Mouse (Mus musculus) liver, adult 2 months (tissue): ENCODE measurements around the gene Atn1.

Experiments used
- CTCF ChIP-seq: fragments of 200-500 bp; IDR thresholded peaks from 2 replicates; pipeline ENCODE4 v1.5.1; 2011; ENCODE audit warnings: low read depth, low read length, control low read depth
- POLR2A ChIP-seq: fragments of 200-500 bp; IDR thresholded peaks from 2 replicates; pipeline ENCODE4 v1.6.1; 2011; ENCODE audit warnings: low read length, control low read depth; ENCODE audit not compliant: insufficient read depth; ENCODE audit errors: extremely low read depth

- TF ChIP-seq POLR2A: no peak
- no peak for TF ChIP-seq CTCF
These were observed 1.1 kb upstream of the Atn1 start for GRCm38 (mm10) chr6:124757351-124757880.
